Mouse (Mus musculus) embryonic facial prominence, embryonic 11.5 days (tissue): ENCODE measurements at regions not wholly inside any gene's neighbourhood (a gene's known extent, or its start where the extent isn't known, plus 50 kb on each side); places are given as distances from the start of the nearest gene placed in this dataset.
A peak's percentile ranks its signal among the peaks of the same experiment; 100 is the strongest.

Source experiments
- ATAC-seq: fragments of 200-750 bp; cut with Nextera tagmentation; replicated peaks from 2 replicates; pipeline ENCODE4 v1.8.0; 2017; ENCODE audit warnings: low read depth; ENCODE audit not compliant: insufficient number of reproducible peaks, low FRiP score, low TSS enrichment
- DNase-seq: peaks from one replicate; pipeline ENCODE4 v3.0.0-alpha.2; 2015; ENCODE audit warnings: low spot score
- H3K27ac ChIP-seq: fragments of 300-500 bp; sonication (generic); replicated peaks from 2 replicates; pipeline ENCODE4 v1.5.1; 2014; ENCODE audit warnings: mild to moderate bottlenecking, low read depth, low read length, control low read depth
- H3K27me3 ChIP-seq: fragments of 300-500 bp; sonication (generic); 2 replicates; pipeline ENCODE4 v1.6.1; 2014; ENCODE audit warnings: mild to moderate bottlenecking, low read length, moderate library complexity, mixed read lengths; ENCODE audit not compliant: control insufficient read depth, insufficient read depth
- H3K36me3 ChIP-seq: fragments of 300-500 bp; sonication (generic); replicated peaks from 2 replicates; pipeline ENCODE4 v1.6.1; 2014; ENCODE audit warnings: low read depth, mild to moderate bottlenecking, low read length, moderate library complexity, mixed read lengths; ENCODE audit not compliant: control insufficient read depth, insufficient read depth
- H3K4me1 ChIP-seq: fragments of 300-500 bp; sonication (generic); 2 replicates; pipeline ENCODE4 v1.6.1; 2014; ENCODE audit warnings: low read length, mixed read lengths; ENCODE audit not compliant: control insufficient read depth, insufficient read depth
- H3K4me2 ChIP-seq: fragments of 300-500 bp; sonication (generic); 2 replicates; pipeline ENCODE4 v1.6.1; 2014; ENCODE audit warnings: low read depth, mild to moderate bottlenecking, control low read depth, low read length, moderate library complexity
- H3K4me3 ChIP-seq: fragments of 300-500 bp; sonication (generic); 2 replicates; pipeline ENCODE4 v1.5.1; 2014; ENCODE audit warnings: low read depth, low read length, control low read depth
- H3K9ac ChIP-seq: fragments of 300-500 bp; sonication (generic); replicated peaks from 2 replicates; pipeline ENCODE4 v1.6.1; 2014; ENCODE audit warnings: mild to moderate bottlenecking, control low read depth, low read length
- H3K9me3 ChIP-seq: fragments of 300-500 bp; sonication (generic); replicated peaks from 2 replicates; pipeline ENCODE4 v1.6.1; 2016; ENCODE audit warnings: mild to moderate bottlenecking, low read length, inconsistent platforms, mixed read lengths; ENCODE audit not compliant: control insufficient read depth
- whole genome bisulfite sequencing: fragments of 180-500 bp; shearing (Covaris S2); extraction: QIAGEN DNeasy Blood & Tissue Kit; methylation state at CpG from one replicate; pipeline ENCODE4 v1.1.7; 2014; 5-methylcytosine and 5-hydroxymethylcytosine counted together

DNA sequence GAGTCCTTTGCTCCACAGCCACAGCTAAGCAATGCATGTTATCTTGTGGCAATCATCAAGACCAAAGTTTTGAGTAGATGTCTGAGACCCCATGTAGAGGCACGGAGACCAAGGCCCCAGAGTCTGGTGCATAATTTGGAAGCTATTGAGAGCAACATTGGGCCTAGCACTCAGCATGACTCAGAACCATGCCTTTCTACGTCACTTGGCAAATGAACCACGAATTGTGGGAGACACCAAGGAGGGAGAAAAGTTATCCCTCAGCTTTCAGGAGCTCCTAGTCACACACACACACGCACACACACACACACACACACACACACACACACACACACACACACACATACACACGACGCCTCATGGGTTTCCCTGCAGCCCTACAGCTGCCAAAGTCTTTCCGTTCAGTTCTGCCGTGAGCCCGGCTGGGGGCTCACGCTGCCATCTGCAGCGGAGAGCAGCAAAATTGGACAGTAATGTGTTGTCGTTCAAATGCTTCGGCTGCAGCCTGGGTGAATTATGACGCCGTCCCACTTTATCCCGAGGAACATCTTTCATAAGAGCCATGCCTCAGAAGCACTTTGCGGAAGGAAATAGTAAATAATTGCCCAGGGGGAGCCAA lies 165.8 kb upstream of the Igsf21 start:
- H3K9me3 ChIP-seq, result no peaks in the 10 kb centered on the region
- no peaks in the 10 kb centered on the region for H3K4me1 ChIP-seq
- no peak overlapping the region for H3K4me3 ChIP-seq
- H3K36me3 ChIP-seq, result no peaks in the 10 kb centered on the region
- ATAC-seq (no peak), DNase-seq (no peak)
- H3K27me3 ChIP-seq, result no peaks in the 10 kb centered on the region
- H3K9ac ChIP-seq, result no peak overlapping the region
- 84% methylated on average over 17 of the region's 17 CpGs for WGBS
- H3K4me2 ChIP-seq, result no peak overlapping the region
- H3K27ac ChIP-seq, result no peak overlapping the region

- Histone ChIP-seq H3K9me3 (no peaks in the 10 kb centered on the region), H3K9ac (no peak overlapping the region), H3K36me3 (no peaks in the 10 kb centered on the region), H3K27ac (no peak overlapping the region), H3K27me3 (no peaks in the 10 kb centered on the region), H3K4me1 (no peaks in the 10 kb centered on the region), H3K4me2 (no peak overlapping the region), H3K4me3 (no peak overlapping the region)
- WGBS, result 92% methylated on average over 5 of the region's 5 CpGs
- DNase-seq (no peak), ATAC-seq (no peak)
Observed at GRCm38 (mm10) chr4:140408446-140408845, 161.9 kb upstream of the Igsf21 start.

DNA sequence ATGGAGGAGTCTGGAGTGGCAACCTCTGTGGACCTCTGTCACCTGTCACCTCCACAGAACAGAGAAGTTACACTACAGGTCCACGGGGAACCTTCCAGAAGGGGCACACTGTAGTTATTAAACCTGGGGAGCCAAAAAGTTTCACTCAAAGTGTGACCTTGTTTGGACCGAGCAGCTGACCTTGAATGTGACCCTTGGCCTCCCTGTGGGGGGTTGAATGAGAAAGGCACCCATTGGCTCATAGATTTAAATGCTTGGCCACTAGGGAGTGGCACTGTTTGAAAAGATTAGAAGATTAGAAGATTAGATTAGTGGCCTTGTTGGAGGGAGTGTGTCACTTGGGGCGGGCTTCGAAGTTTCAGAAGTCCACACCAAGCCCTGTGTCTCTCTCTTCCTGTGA lies 160.3 kb upstream of the Igsf21 start:
- no peak overlapping the region for H3K9ac ChIP-seq
- H3K4me1 ChIP-seq, result no peaks in the 10 kb centered on the region
- H3K4me2 ChIP-seq, result no peak overlapping the region
- H3K27me3 ChIP-seq, result no peaks in the 10 kb centered on the region
- no peak for ATAC-seq
- no peaks in the 10 kb centered on the region for H3K36me3 ChIP-seq
- 70% methylated on average over 4 of the region's 4 CpGs for WGBS
- H3K9me3 ChIP-seq, result no peaks in the 10 kb centered on the region
- no peak overlapping the region for H3K27ac ChIP-seq
- H3K4me3 ChIP-seq, result no peak overlapping the region
- no peak for DNase-seq

DNA sequence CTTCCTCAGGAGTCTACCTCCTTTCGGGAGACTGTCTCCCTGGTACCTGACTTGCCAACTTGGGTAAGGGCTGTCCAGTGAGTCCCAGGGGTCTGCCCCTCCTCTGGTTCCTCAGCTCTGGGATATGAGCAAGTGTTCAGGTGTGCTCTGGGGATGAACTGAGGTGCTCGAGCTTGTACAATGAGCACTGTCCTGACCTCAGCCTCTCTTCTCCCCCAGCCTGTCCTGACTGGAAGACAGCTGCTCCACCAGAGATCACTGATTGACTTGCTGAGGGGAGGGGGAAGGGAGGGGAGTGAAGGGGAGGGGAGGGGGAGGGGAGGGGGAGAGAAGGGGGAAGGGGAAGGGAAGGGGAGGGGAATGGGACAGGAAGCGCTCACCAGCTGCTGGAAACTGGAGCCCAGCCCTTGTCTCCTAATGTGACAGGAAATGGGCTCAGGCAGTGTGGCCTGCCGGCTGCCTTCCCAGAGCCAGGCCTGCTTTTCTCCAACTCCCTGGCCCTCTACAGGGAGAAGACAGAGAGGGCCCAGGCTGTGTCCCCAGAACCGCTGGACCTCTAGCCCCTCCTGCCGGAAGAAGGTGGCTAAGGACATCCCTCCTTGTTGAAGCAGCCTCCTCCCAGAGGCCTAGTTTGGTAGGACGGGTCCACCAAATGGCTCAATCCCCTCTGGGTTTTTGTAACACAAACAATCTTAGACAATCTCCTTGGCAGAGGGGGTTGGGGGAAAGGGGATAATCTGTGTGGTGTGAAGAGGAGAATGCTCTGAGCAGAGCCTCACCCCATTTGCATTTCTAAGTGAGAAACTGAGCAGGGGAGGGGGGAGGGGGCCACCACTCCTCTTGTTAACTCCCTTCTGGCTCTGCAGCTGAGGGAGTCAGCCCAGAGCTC lies 159.7 kb upstream of the Igsf21 start:
- no peak overlapping the region for H3K4me2 ChIP-seq
- H3K4me1 ChIP-seq, result no peaks in the 10 kb centered on the region
- H3K27ac ChIP-seq, result no peak overlapping the region
- DNase-seq (peak; percentile 71), ATAC-seq (peak; percentile 80)
- H3K27me3 ChIP-seq, result no peaks in the 10 kb centered on the region
- H3K9me3 ChIP-seq, result no peaks in the 10 kb centered on the region
- H3K36me3 ChIP-seq, result no peaks in the 10 kb centered on the region
- no peak overlapping the region for H3K9ac ChIP-seq
- no peak overlapping the region for H3K4me3 ChIP-seq
- WGBS, result 18% methylated on average over 7 of the region's 7 CpGs

DNA sequence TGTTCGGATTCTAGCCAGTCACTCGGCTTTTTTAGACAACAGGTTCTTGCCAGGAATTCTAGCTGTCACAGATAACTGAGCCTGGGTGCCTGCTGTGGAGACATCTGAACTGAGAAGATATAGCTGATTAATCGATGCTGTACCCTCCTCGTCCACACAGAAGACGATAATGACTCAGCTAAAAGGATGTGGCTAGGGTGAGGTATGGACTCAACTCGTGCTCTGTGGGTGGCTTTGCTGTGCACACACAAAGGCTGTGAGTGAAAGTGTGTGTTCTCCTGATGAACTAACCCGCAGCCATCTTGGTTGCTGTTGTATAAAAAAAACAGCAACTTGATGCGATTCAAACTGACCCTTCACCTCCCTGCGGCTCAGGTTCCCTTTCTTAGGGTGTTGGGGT lies 158.8 kb upstream of the Igsf21 start:
- Histone ChIP-seq H3K27ac (no peak overlapping the region), H3K9ac (no peak overlapping the region), H3K36me3 (no peaks in the 10 kb centered on the region), H3K4me1 (no peaks in the 10 kb centered on the region), H3K27me3 (no peaks in the 10 kb centered on the region), H3K4me3 (no peak overlapping the region), H3K4me2 (no peak overlapping the region), H3K9me3 (no peaks in the 10 kb centered on the region)
- ATAC-seq, result no peak
- no peak for DNase-seq
- 77% methylated on average over 9 of the region's 9 CpGs for WGBS

DNA sequence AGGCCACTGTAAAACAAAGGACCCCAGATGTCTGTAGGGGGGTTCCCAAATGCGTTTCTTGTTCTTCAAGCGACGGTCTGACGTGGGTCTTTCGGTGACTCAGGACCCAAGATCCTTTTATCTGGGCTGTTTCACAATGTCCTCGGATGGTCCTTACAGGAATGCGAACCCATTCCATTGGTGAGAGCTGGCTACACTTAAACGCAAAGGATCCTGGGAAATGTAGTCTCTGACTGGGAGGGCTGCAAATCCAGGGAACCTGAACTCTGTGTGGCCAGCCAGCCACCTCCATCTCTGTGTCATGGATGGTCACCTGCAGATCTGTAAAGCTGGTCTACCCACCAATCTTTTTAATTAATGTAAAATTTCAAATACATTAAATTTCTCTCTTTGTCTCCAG lies 156.5 kb upstream of the Igsf21 start:
- Histone ChIP-seq H3K4me3 (no peak overlapping the region), H3K4me1 (no peaks in the 10 kb centered on the region), H3K9me3 (no peaks in the 10 kb centered on the region), H3K4me2 (no peak overlapping the region), H3K27ac (no peak overlapping the region), H3K27me3 (no peaks in the 10 kb centered on the region), H3K9ac (no peak overlapping the region), H3K36me3 (no peaks in the 10 kb centered on the region)
- 41% methylated on average over 8 of the region's 8 CpGs for WGBS
- no peak for ATAC-seq
- DNase-seq, result peak; percentile 33

DNA sequence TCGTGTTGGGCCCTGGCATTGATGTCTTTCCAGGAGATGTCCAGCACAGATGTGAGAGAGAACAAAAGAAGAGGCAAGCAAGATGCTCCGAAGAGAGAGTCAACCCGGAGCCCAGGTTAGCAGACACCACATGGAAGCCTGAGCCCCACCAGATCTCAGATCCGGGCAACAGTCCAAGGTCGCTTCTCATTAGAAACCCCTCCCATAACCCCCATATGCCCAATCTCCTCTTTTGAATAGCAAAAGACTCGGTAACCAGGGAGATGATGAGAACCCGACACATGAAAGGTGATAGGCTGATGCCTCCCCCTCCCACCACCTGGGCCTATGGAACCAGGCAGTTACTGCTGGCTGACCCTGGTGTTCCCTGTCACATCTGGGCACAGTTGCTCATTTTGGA lies 155.7 kb upstream of the Igsf21 start:
- H3K36me3 ChIP-seq, result no peaks in the 10 kb centered on the region
- 79% methylated on average over 7 of the region's 7 CpGs for WGBS
- no peak for DNase-seq
- H3K9me3 ChIP-seq, result no peaks in the 10 kb centered on the region
- no peak overlapping the region for H3K27ac ChIP-seq
- H3K9ac ChIP-seq, result no peak overlapping the region
- no peaks in the 10 kb centered on the region for H3K27me3 ChIP-seq
- H3K4me3 ChIP-seq, result no peak overlapping the region
- no peak overlapping the region for H3K4me2 ChIP-seq
- no peaks in the 10 kb centered on the region for H3K4me1 ChIP-seq
- ATAC-seq, result no peak

- ATAC-seq (no peak), DNase-seq (no peak)
- no peaks in the 10 kb centered on the region for H3K27me3 ChIP-seq
- 84% methylated on average over 10 of the region's 10 CpGs for WGBS
- H3K9me3 ChIP-seq, result no peaks in the 10 kb centered on the region
- H3K9ac ChIP-seq, result no peak overlapping the region
- no peak overlapping the region for H3K4me3 ChIP-seq
- H3K4me2 ChIP-seq, result no peak overlapping the region
- no peaks in the 10 kb centered on the region for H3K4me1 ChIP-seq
- H3K36me3 ChIP-seq, result no peaks in the 10 kb centered on the region
- no peak overlapping the region for H3K27ac ChIP-seq
Observed at GRCm38 (mm10) chr4:140401632-140402031, 155.0 kb upstream of the Igsf21 start.
